Mouse (Mus musculus) embryonic facial prominence, embryonic 13.5 days (tissue): Measurements from ENCODE around the gene Rpap3. TPM values are rescaled to one million over a fixed set of nuclear protein-coding genes. Genes with fewer than 3 reads are reported as not detected.

ENCODE experiments used
- ATAC-seq: fragments of 200-750 bp; cut with Nextera tagmentation; 2 replicates; pipeline ENCODE4 v1.8.0; 2017; ENCODE audit warnings: low read depth; ENCODE audit not compliant: insufficient number of reproducible peaks, insufficient read depth, low FRiP score, low TSS enrichment
- H3K27ac ChIP-seq: fragments of 300-500 bp; sonication (generic); 2 replicates; pipeline ENCODE4 v1.5.1; 2015; ENCODE audit warnings: moderate library complexity, mild to moderate bottlenecking, inconsistent platforms
- H3K27me3 ChIP-seq: fragments of 300-500 bp; sonication (generic); 2 replicates; pipeline ENCODE4 v1.6.1; 2015; ENCODE audit warnings: mild to moderate bottlenecking, inconsistent platforms
- H3K36me3 ChIP-seq: fragments of 300-500 bp; sonication (generic); 2 replicates; pipeline ENCODE4 v1.6.1; 2015; ENCODE audit warnings: mild to moderate bottlenecking, inconsistent platforms
- H3K4me1 ChIP-seq: fragments of 300-500 bp; sonication (generic); 2 replicates; pipeline ENCODE4 v1.6.1; 2015; ENCODE audit warnings: inconsistent platforms
- H3K4me2 ChIP-seq: fragments of 300-500 bp; sonication (generic); 2 replicates; pipeline ENCODE4 v1.6.1; 2015; ENCODE audit warnings: moderate library complexity, mild to moderate bottlenecking, inconsistent platforms
- H3K4me3 ChIP-seq: fragments of 300-500 bp; sonication (generic); 2 replicates; pipeline ENCODE4 v1.5.1; 2015; ENCODE audit warnings: mild to moderate bottlenecking, inconsistent platforms
- H3K9ac ChIP-seq: fragments of 300-500 bp; sonication (generic); 2 replicates; pipeline ENCODE4 v1.6.1; 2015; ENCODE audit warnings: mild to moderate bottlenecking, inconsistent platforms
- H3K9me3 ChIP-seq: fragments of 300-500 bp; sonication (generic); 2 replicates; pipeline ENCODE4 v1.6.1; 2016; ENCODE audit warnings: inconsistent platforms
- WGBS: fragments of 180-500 bp; shearing (Covaris S2); methylation state at CpG from one replicate; pipeline ENCODE4 v1.1.7; 2015; ENCODE audit warnings: mixed read lengths; 5-methylcytosine and 5-hydroxymethylcytosine counted together
- polyA plus RNA-seq: library from polyadenylated mRNA; unstranded; fragments of >200 nt; fragmentation: Nextera tagmentation; extraction: Ambion mirVana; gene quantifications from 2 replicates; pipeline ENCODE4 v1.2.1, GENCODE M21; 2015

Gene Rpap3
- polyA plus RNA-seq, 1 experiment from 2014 or later: 28.7 TPM

DNA sequence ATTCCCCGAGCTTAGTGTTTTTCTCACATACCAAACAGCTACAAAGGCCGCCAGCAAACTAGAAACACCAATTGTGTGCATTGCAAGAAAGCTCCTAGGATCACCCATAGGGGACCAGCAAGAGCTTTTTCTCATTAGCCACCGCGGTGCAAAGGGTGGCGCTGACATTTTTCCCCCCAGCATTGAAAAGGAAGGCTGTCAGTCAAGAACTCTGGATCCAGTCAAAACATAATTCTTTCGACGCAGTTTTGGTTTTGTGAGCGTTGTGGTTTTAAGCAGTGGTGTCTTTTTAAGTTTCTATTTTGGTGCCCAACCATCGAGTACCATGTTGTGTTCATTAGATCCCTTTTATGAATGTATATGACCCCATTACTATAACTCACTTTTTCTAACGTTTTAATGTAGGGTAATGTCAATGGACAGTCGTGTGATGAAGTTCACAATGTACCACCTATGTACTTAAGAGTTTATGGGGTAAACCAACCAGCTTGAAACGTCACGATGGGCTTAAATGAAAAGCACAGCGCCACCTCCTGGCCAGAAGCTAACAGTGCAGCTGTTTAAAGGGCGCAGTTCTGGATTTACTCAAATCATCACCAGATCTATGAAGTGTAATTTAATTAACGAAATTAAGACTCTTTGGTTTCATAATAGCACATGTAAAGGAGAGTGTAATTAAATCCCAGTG, 40.5 kb downstream of the Rpap3 start:
- Histone ChIP-seq H3K4me2 (no peak overlapping the region), H3K27me3 (no peaks in the 10 kb centered on the region), H3K36me3 (no peaks in the 10 kb centered on the region), H3K9me3 (no peaks in the 10 kb centered on the region), H3K4me1 (no peaks in the 10 kb centered on the region), H3K9ac (no peak overlapping the region), H3K27ac (no peak overlapping the region), H3K4me3 (no peak overlapping the region)
- WGBS: 51% methylated on average over 16 of the region's 16 CpGs
- no peak for ATAC-seq

DNA sequence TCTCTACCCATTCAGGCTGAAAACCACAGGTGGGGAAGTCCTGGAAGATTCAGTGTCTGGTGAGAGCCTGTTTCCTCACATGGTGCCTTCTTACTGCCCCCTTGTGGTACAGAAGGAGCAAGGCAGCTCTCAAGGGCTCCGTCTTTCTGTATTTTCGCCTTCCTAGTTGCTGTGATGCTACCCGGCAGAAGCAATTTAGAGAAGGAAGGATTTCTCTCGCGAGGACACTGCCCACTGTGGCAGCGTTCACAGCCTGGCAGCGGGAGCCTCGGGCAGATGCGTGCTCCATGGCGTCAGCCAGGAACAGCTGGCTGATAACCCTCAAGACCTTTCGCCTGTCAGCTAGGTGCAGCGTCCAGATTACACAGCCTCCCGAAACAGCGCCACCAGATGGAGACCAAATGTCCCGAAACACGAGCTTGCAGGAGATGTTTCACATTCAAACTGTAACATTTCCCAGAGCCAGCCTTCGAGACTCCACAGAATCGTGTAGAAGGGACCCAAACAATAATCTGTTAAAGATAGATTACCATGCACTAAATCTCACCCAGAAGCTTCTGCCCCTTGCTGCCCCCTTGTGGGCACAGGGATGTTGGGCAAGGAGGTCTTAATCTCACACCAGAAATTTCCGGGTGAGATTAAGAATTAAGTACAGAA, 41.7 kb downstream of the Rpap3 start:
- ATAC-seq: no peak
- Histone ChIP-seq H3K27ac (0 out of 2 replicates have a peak overlapping the region, but pooled peaks have one; percentile 8), H3K4me3 (peak overlapping the region; percentile 45), H3K9me3 (no peaks in the 10 kb centered on the region), H3K27me3 (no peaks in the 10 kb centered on the region), H3K36me3 (no peaks in the 10 kb centered on the region), H3K9ac (peak overlapping the region; percentile 61), H3K4me2 (peak overlapping the region; percentile 73), H3K4me1 (0 out of 2 replicates have a peak, but pooled peaks cover under 1% of the 10 kb centered on the region)
- 6% methylated on average over 19 of the region's 19 CpGs for WGBS

GRCm38 (mm10) chr15:97658755-97659116, 46.9 kb downstream of the Rpap3 start:
- 0 out of 2 replicates have a peak, but pooled peaks have one; percentile 43 for ATAC-seq

DNA sequence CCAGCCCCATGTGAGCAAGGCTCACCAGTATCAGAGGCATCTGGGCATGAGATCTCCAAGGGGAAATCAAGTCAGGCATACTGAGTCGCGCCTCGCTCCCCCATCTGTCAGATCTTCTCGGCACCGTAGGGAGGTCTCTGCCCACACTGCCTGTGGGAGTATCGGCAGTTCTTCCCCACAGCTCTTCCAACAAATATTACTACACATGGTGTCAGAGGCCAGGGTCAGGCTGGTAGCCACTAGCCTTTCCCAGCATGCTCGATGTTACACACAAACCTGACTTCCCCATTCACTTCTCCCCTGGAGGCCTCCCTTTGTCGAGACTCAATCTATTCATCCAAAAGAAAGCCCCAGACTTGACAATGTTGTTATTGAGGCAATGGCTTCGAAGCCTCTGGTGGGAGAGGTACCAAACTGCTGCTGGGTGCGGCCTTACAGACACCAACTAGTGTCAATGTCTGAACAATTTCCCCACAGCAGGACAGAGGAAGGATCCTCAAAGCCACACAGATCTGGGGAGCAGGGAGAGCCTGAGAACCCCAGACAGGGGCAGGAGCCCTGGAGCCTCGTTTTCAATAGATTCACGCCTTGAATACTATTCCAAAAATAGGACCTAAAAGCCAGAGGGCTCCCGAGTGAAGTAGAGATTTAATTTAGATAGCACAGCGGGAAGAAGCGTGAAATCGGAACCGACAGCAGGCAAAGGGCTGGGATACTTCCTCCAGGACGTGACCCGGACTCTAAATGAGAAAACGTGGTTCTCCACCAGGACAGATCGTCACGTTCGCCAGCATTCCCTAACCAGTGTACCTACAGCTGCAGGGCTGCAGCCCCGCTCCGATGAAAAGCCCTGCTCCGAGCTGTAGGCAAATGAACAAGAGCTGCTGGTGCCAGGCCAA, 47.5 kb downstream of the Rpap3 start:
- Histone ChIP-seq H3K4me3 (no peak overlapping the region), H3K27me3 (0 out of 2 replicates have a peak, but pooled peaks cover 3% of the 10 kb centered on the region), H3K27ac (no peak overlapping the region), H3K4me2 (peak overlapping the region; percentile 38), H3K4me1 (0 out of 2 replicates have a peak, but pooled peaks cover 4% of the 10 kb centered on the region), H3K36me3 (no peaks in the 10 kb centered on the region), H3K9ac (no peak overlapping the region), H3K9me3 (no peaks in the 10 kb centered on the region)
- ATAC-seq: no peak
- 56% methylated on average over 26 of the region's 26 CpGs for WGBS

More at GRCm38 (mm10) chr15:97658755-97659116, 46.9 kb downstream of the Rpap3 start:
- 0 out of 2 replicates have a peak, but pooled peaks cover 4% of the 10 kb centered on the region for H3K4me1 ChIP-seq
- peak overlapping the region; percentile 38 for H3K4me2 ChIP-seq
- H3K36me3 ChIP-seq: no peaks in the 10 kb centered on the region
- H3K9me3 ChIP-seq: no peaks in the 10 kb centered on the region
- H3K27me3 ChIP-seq: 0 out of 2 replicates have a peak, but pooled peaks cover 3% of the 10 kb centered on the region
- H3K4me3 ChIP-seq: no peak overlapping the region
- WGBS: 81% methylated on average over 8 of the region's 8 CpGs
- no peak overlapping the region for H3K9ac ChIP-seq
- H3K27ac ChIP-seq: no peak overlapping the region

DNA sequence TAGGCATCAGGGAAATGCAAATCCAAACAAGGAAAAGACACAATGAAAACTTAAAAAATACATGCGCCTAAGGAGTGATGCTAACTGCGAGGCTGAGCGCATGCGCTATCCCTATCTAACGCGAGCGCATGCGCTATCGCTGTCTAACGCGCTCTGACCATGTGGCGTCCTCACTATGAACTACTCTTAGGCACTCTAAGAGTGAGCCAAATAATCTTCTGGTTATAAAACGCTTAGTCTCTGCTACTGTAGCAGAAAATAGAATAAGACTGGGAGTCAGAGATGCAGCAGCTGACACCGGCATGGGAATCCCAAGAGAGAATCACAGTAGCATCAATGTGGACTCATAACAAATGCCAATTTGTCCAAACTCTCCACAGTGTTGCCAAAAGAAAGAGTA, 48.2 kb downstream of the Rpap3 start:
- H3K4me3 ChIP-seq: no peak overlapping the region
- no peak overlapping the region for H3K27ac ChIP-seq
- no peaks in the 10 kb centered on the region for H3K36me3 ChIP-seq
- WGBS: 96% methylated on average over 14 of the region's 14 CpGs
- no peak overlapping the region for H3K9ac ChIP-seq
- 0 out of 2 replicates have a peak, but pooled peaks cover 4% of the 10 kb centered on the region for H3K4me1 ChIP-seq
- 0 out of 2 replicates have a peak, but pooled peaks cover 3% of the 10 kb centered on the region for H3K27me3 ChIP-seq
- ATAC-seq: no peak
- H3K4me2 ChIP-seq: no peak overlapping the region
- H3K9me3 ChIP-seq: no peaks in the 10 kb centered on the region

DNA sequence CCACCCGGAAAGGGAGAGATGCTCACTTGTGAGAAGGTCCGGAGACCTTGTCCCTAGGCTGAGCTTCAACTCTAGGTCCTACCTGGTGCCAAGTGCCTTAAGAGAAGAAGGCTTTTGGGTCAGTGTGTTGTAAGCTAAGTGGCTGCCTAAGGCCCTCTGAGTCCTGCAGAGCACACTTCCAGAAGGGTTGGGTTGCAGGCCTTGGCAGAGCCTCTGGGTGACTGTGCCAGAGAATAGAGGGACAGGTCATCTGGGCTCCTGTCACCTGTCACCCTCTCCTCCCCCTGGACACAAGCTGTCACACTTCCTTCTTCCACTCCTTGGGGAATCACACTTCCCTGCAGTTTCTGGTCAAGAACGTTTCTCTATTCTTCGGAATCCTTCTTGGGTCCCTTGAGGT, 55.9 kb downstream of the Rpap3 start:
- Histone ChIP-seq H3K27me3 (no peaks in the 10 kb centered on the region), H3K4me3 (no peak overlapping the region), H3K4me1 (no peaks in the 10 kb centered on the region), H3K27ac (no peak overlapping the region), H3K4me2 (no peak overlapping the region), H3K9me3 (no peaks in the 10 kb centered on the region; the same call in 1 of the 2 replicates), H3K9ac (no peak overlapping the region), H3K36me3 (no peaks in the 10 kb centered on the region)
- 80% methylated on average over 4 of the region's 4 CpGs for WGBS
- no peak for ATAC-seq

DNA sequence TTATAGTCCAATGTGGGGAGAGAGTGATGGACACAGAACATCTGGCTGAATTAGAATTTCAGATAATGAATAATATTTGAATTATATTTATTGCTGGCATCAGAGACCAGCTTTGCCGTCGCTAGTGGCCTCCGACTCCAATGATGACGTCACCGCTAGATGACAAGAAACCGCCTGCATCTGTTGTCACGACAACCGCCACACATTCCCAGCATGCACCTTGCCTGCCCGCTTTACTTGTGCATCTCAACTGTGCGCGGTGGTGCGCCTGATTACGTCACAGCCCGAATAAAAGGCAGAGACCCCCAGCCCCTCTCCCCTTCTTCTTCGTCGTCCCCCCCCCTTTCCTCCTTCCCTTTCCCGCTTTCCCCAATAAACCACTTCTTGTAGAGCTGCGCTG, 57.4 kb downstream of the Rpap3 start:
- H3K4me1 ChIP-seq: no peaks in the 10 kb centered on the region
- H3K9me3 ChIP-seq: no peaks in the 10 kb centered on the region; the same call in 1 of the 2 replicates
- H3K36me3 ChIP-seq: no peaks in the 10 kb centered on the region
- no peak overlapping the region for H3K9ac ChIP-seq
- H3K27me3 ChIP-seq: no peaks in the 10 kb centered on the region
- 83% methylated on average over 18 of the region's 18 CpGs for WGBS
- no peak for ATAC-seq
- no peak overlapping the region for H3K27ac ChIP-seq
- no peak overlapping the region for H3K4me3 ChIP-seq
- H3K4me2 ChIP-seq: no peak overlapping the region

DNA sequence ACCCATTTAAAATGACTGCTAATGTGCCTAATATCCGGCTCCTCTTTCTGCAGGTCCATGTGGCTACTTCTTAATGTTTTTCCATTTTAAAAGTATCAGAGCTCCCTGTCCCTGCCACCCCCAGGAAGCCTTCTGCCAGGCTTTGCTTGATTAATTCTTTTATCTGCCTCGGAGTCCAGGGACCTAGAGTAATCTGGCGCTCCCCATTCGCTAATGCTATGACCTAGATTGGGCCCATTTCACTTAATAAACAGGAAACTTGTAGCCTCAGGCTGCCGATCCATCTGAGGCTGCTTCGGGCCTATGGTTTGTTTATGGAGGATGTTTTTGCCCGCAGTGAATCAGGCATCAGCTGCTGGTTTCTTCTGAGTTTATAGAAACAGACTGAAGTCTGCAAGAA, 59.2 kb downstream of the Rpap3 start:
- 54% methylated on average over 7 of the region's 7 CpGs for WGBS
- Histone ChIP-seq H3K9me3 (no peaks in the 10 kb centered on the region; the same call in 1 of the 2 replicates), H3K27ac (no peak overlapping the region), H3K9ac (no peak overlapping the region), H3K27me3 (no peaks in the 10 kb centered on the region), H3K36me3 (no peaks in the 10 kb centered on the region), H3K4me2 (no peak overlapping the region), H3K4me3 (no peak overlapping the region), H3K4me1 (no peaks in the 10 kb centered on the region)
- ATAC-seq: no peak

GRCm38 (mm10) chr15:97643986-97644385, 61.6 kb downstream of the Rpap3 start:
- H3K27ac ChIP-seq: no peak overlapping the region
- H3K9ac ChIP-seq: no peak overlapping the region
- WGBS: 85% methylated on average over 4 of the region's 4 CpGs
- no peaks in the 10 kb centered on the region for H3K4me1 ChIP-seq
- no peaks in the 10 kb centered on the region; the same call in 1 of the 2 replicates for H3K9me3 ChIP-seq
- no peak overlapping the region for H3K4me2 ChIP-seq
- H3K27me3 ChIP-seq: no peaks in the 10 kb centered on the region
- ATAC-seq: no peak
- H3K36me3 ChIP-seq: no peaks in the 10 kb centered on the region
- no peak overlapping the region for H3K4me3 ChIP-seq
